Mouse (Mus musculus) common myeloid progenitor, adult 5-6 weeks (primary cell): Measurements from ENCODE around the gene Mcpt9. TPM values are rescaled to one million over a fixed set of nuclear protein-coding genes. Genes with fewer than 3 reads are reported as not detected.
"Not testable (repeated sequence)": the region's sequence is repeated elsewhere in the genome, so short reads cannot be mapped to it uniquely, and the experiment has no call there.

ENCODE experiments used
- ATAC-seq: replicated peaks from 2 replicates; pipeline ENCODE4 v1.8.0; 2016; ENCODE audit warnings: low read depth, mild to moderate bottlenecking, moderate TSS enrichment, inconsistent platforms; ENCODE audit not compliant: poor library complexity, severe bottlenecking
- total RNA-seq: library from RNA; stranded (forward); fragments of 200-1000, 187-1606 nt; gene quantifications from 2 replicates; pipeline ENCODE4 v1.2.3, GENCODE M21; 2017

The Mcpt9 gene
- not detected in 2 replicates for total RNA-seq

DNA sequence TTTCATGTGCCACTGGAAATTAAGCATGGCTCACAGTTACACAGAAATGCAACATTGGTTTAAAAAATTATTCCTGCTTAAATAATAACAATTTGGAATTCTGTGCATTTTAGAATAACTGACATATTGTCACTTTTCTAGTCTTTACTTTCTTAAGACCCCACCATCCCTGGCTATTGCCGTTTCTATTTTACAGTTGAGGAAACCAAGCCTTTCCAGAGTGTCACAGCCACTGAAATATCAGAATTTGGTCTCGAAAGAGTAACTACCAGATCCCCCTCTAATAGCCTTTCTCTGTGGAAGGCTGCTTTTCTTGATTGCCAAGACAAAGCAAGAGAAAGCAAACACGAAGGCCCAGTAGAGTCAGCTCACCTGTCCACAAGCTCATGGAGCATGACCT, at the start of gene Mcpt9:
Gene Mcpt9 (minus strand): TSS at position 101 of the 400 bp plus-strand sequence.
- ATAC-seq = not testable (repeated sequence)

DNA sequence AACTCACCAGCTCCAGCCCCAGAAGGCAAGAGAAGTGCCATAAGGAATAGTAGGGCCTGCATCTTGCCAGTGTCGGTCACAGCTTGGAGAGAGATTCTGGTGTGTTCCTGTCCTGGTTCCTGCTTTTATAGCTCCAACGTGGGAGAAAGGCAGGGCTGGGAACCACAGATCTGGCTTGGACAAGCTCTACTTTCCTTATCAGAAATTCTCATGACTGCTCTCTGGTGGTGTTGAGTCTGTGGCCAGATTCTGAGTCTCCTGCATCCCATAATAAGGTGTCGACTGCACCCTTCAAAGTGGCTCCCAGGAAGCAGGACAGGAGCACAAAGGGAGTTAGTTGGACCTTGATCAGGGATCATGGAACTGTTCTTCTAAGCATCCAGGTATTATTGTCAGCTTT, 31.9 kb upstream of the Mcpt9 start, which contains the start of gene Mcpt4:
Gene Mcpt4 (minus strand): TSS at position 101 of the 400 bp plus-strand sequence.
- not testable (repeated sequence) for ATAC-seq

DNA sequence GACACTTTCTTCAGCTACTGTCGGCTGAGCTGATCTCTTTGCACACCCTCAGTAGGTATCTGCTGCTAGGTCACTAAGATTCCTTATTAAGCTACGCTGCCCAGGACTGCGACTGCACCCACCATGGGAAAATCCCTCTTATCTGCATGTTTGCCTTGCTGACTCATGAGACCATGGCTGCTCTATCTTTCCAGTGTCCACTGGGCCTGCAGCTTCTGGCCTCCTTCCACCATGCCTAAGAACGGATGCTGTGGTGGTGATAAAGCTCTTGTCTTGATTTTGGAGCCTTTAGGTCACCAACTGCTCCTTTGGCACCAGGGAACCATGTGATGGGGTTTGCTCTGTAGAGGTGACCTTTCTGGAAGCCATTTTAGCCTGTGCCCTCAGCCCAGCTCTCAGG, 27.4 kb upstream of the Mcpt9 start:
- ATAC-seq = no peak

DNA sequence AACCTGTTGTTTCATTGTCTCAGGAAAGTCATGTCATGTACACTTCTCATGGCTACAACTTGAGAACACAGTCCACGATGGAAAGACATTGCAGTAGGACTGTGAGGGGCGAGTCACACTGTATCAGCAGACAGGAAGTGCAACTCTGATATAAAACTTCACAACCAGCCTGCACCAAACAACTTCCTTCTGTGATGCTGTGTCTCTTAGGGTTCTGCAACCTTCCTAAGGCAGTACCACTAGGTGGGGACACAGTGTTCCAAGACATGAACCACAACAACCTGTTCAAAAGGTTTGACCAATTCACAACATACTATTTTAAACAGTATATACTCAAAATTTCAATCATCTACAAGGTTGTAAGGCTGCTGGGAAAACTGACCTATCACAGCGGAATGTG, 25.1 kb upstream of the Mcpt9 start:
- no peak; the same call in 1 of the 2 replicates for ATAC-seq

DNA sequence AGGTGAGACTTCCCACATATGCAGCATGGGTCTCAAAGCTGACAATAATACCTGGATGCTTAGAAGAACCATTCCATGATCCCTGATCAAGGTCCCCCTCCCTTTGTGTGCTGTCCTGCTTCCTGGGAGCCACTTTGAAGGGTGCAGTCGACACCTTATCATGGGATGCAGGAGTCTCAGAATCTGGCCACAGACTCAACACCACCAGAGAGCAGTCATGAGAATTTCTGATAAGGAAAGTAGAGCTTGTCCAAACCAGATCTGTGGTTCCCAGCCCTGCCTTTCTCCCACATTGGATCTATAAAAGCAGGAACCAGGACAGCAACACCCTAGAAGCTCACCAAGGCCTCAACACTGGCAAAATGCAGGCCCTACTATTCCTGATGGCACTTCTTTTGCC, 11.5 kb upstream of the Mcpt9 start, which contains the start of gene Mcpt2:
Gene Mcpt2 (plus strand): TSS at position 250 of the 400 bp plus-strand sequence.
- not testable (repeated sequence) for ATAC-seq

DNA sequence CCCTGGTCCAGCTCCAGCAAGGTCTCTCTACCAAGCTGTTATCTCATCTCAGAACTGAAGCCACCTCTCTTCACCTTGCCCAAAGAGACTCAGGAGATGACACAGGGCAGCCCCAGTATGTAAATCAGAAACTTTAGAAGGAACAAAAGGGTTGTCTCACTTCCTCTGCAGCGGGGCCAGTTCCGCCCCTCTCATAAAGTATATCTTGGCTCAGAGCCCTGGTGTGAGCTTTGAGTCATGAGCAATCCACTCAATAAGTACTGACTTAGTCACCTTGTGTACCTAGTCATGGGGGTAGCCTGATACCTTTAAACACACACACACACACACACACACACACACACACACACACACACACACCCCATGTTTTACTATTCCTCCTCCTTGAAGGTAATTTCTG, 4.1 kb upstream of the Mcpt9 start:
- ATAC-seq = peak; percentile 50; the same call in 1 of the 2 replicates

DNA sequence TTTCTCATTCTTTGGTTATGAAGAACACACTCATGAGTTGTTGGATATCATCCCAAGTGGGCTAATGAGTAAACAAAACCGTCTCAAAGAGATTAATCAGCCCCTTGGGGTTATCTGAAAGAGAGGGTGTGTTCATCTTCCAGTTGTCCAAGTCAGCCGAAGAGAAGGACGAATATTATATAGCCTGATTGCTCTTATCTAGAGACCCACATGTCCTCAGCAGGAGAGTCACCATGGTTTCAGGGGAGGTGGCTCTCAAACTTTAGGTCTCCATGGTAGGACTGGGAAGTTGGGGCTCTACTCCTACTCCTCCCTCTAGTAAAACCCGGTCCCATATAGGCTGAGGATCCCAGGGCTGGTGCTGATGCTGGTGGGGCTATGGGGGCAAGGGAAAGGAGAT, 9.0 kb downstream of the Mcpt9 start:
- ATAC-seq = peak; percentile 63; the same call in 1 of the 2 replicates

DNA sequence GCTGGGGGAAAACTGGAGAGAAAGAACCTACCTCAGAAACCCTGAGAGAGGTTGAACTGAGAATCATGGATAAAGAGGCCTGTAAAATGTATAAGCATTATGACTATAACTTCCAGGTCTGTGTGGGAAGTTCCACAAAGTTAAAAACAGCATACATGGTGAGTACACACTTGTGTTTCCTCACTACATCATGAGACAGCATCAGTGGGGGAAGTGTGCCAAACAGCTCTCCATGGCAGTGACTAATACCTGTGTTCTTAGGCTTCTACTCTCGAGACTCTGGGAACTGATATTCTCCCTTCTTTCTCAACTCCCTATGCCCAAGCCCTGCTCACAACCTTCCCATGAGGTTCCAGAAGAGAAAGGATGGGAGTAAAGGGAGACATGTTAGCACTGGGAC, 10.8 kb downstream of the Mcpt9 start:
- no peak for ATAC-seq

DNA sequence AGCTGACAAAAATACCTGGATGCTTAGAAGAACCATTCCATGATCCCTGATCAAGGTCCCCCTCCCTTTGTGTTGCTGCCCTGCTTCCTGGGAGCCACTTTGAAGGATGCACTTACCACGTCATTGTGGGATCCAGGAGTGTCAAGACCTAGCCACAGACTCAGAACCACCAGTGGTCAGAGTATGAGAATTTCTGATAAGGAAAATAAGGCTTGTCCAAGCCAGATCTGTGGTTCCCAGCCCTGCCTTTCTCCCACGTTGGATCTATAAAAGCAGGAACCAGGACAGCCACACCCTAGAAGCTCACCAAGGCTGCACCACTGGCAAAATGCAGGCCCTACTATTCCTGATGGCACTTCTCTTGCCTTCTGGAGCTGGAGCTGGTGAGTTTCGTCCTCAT, 12.6 kb downstream of the Mcpt9 start, which contains the start of gene Mcpt1:
Gene Mcpt1 (plus strand): TSS at position 301 of the 400 bp plus-strand sequence.
- not testable (repeated sequence) for ATAC-seq

DNA sequence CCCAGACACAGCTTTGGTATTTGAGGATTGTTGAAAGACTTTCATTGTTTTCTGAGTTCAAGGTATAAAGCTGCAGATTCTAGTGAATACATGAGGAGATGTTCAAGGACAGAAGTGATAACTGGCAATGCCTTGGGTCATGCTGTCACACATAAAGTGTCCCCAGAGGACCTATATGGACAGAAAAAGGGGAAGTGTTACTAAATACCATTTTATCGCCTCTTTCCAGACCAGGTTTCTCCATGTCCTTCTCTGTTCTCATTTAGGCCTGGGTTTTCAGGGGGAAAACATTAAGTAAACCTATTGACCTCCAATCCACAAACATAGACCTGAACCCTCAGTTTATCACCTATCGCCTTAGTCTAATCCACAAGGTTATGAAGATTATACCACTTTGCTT, 16.4 kb downstream of the Mcpt9 start:
- no peak for ATAC-seq

DNA sequence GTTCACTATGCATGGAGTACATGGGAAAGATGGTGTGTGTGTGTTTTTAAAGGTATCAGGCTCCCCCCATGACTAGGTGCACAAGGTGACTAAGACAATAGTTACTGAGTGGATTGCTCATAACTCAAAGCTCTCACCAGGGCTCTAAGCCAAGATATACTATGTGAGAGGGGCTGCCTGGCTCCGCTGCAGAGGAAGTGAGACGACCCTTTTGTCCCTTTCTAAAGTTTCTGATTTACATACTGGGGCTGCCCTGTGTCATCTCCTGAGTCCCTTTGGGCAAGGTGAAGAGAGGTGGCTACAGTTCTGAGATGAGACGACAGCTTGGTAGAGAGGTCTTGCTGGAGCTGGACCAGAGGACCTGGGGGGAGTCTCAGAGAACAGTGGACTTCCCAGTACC, 17.1 kb downstream of the Mcpt9 start:
- ATAC-seq = no peak

DNA sequence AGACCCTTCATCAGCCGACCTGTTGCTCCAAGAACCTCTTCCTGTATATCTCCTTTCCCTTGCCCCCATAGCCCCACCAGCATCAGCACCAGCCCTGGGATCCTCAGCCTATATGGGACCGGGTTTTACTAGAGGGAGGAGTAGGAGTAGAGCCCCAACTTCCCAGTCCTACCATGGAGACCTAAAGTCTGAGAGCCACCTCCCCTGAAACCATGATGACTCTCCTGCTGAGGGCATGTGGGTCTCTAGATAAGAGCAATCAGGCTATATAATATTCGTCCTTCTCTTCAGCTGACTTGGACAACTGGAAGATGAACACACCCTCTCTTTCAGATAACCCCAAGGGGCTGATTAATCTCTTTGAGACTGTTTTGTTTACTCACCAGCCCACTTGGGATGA, 42.8 kb downstream of the Mcpt9 start:
- 0 out of 2 replicates have a peak, but pooled peaks have one; percentile 22 for ATAC-seq

Other genes starting within 250 kb of the Mcpt9 start
- gene Adcy4, start 246.4 kb downstream of the Mcpt9 start, total RNA-seq = not detected in 2 replicates
- gene Ripk3, start 241.6 kb downstream of the Mcpt9 start, total RNA-seq = 33.0 and 43.3 TPM in 2 replicates
- gene Nfatc4, start 207.4 kb downstream of the Mcpt9 start, total RNA-seq = not detected in 2 replicates
- gene Nynrin, start 176.5 kb downstream of the Mcpt9 start, total RNA-seq = 5.9 and 6.5 TPM in 2 replicates
- not detected in 2 replicates for gene Cbln3, start 146.1 kb downstream of the Mcpt9 start, total RNA-seq
- 17.4 and 20.9 TPM in 2 replicates for gene Khnyn, start 145.5 kb downstream of the Mcpt9 start, total RNA-seq
- 7.8 and 11.8 TPM in 2 replicates for gene Sdr39u1, start 130.2 kb downstream of the Mcpt9 start, total RNA-seq
- not detected in 2 replicates for gene Cma1, start 85.8 kb downstream of the Mcpt9 start, total RNA-seq
- not detected in 2 replicates for gene Cma2, start 79.5 kb downstream of the Mcpt9 start, total RNA-seq
- not detected in 2 replicates for gene Mcpt1, start 12.5 kb downstream of the Mcpt9 start, total RNA-seq
- gene Mcpt2, start 11.5 kb upstream of the Mcpt9 start, total RNA-seq = not detected in 2 replicates
- gene Mcpt4, start 31.8 kb upstream of the Mcpt9 start, total RNA-seq = not detected in 2 replicates
- gene Mcpt8, start 54.8 kb upstream of the Mcpt9 start, total RNA-seq = 14.9 and 21.7 TPM in 2 replicates
- gene Ctsg, start 72.1 kb upstream of the Mcpt9 start, total RNA-seq = 450 and 522 TPM in 2 replicates
- not detected in 2 replicates for gene Gzme, start 90.1 kb upstream of the Mcpt9 start, total RNA-seq
- not detected in 2 replicates for gene Gzmd, start 102.1 kb upstream of the Mcpt9 start, total RNA-seq
- not detected in 2 replicates for gene Gzmg, start 129.1 kb upstream of the Mcpt9 start, total RNA-seq
- gene Gzmn, start 144.1 kb upstream of the Mcpt9 start, total RNA-seq = not detected in 2 replicates
- not detected in 2 replicates for gene Gzmf, start 180.9 kb upstream of the Mcpt9 start, total RNA-seq
- gene Gzmc, start 204.2 kb upstream of the Mcpt9 start, total RNA-seq = not detected in 2 replicates
- 0.91 and 2.1 TPM in 2 replicates for gene Gzmb, start 231.8 kb upstream of the Mcpt9 start, total RNA-seq